Mouse (Mus musculus) olfactory bulb, adult 2 months (tissue): ENCODE results near the gene Grip1.

Source experiments
- CTCF ChIP-seq: fragments of 200-500 bp; IDR thresholded peaks from 2 replicates; pipeline ENCODE4 v1.5.1; 2012; ENCODE audit warnings: low read depth, mild to moderate bottlenecking, low read length, moderate library complexity; ENCODE audit not compliant: insufficient read depth
- POLR2A ChIP-seq: fragments of 200-500 bp; IDR thresholded peaks from 2 replicates; pipeline ENCODE4 v1.6.1; 2012; ENCODE audit warnings: mild to moderate bottlenecking, low read depth, low read length, moderate library complexity; ENCODE audit not compliant: insufficient read depth

DNA sequence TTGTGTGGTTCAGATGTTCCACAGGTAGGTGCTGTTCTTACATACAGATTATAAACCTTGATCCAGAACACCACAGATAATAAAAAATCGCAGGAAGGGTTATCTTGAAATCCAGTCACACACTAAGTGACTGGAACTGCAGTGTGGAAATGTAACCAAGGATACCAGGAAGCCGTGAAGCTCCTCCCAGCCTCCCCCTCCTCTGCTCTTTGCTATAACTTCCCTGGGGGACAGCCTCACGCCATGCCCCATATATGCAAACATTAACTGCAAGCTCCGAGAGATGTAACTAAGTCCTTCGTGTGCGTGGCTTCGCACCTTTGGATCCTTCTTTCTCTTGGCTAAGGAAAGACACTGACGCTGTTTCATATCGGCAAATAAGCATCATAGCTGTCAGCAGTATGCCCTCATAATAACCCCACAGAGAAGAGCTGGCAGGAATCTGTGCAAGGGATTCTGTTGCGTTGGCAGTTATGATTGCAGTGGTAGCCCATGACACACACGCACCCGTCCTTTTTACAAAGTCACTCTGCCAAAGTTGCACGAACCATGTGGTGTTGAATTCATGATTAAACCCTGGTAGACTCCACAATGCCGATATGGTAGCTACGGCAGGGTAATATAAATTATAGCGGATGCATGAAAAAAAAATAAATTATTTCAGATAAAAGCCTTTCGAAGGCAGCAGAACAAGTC is 503.8 kb downstream of the Grip1 start:
- TF ChIP-seq CTCF, result no peak
- TF ChIP-seq POLR2A, result no peak
